Mouse (Mus musculus) thymus, postnatal 4 days (tissue): Measurements from ENCODE around the gene Tspan31.
"Not testable (repeated sequence)": the region's sequence is repeated elsewhere in the genome, so short reads cannot be mapped to it uniquely, and the experiment has no call there.

Experiments used
- DNase-seq: peaks from one replicate; pipeline ENCODE4 v3.0.0; 2021

The Tspan31 gene

GRCm38 (mm10) chr10:127083292-127083914 lies 13.3 kb upstream of the Tspan31 start:
- DNase-seq, result no peak

DNA sequence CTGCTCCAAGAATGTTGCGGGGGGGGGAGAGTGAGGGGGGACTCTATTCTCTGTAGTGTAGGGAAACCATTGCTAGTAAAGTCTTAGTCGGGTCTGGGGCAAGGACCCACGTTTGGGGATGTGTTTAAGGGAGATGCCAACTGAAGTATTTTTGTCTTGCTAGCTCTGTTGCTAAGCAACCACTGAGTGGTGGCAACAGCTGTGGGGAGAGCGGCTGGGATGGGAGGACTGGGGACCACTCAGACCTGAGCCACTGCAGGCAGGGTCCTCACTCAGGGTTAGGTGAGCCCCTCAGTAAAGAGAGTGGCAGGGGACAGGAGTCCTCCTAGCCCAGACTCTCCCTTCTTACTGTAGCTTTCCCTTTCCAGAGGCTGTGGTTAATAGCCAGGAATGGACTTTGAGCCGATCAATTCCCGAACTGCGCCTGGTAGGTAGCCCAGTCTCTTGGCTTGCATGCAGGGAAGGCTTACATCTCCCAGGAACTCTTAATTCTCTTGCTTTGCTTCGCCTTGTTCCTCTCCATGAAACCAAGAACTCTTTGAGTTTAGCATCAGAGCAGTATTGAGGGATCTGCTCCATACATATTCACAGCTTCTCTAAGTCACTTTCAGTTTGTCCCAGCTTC lies 12.0 kb upstream of the Tspan31 start:
- DNase-seq, result no peak

DNA sequence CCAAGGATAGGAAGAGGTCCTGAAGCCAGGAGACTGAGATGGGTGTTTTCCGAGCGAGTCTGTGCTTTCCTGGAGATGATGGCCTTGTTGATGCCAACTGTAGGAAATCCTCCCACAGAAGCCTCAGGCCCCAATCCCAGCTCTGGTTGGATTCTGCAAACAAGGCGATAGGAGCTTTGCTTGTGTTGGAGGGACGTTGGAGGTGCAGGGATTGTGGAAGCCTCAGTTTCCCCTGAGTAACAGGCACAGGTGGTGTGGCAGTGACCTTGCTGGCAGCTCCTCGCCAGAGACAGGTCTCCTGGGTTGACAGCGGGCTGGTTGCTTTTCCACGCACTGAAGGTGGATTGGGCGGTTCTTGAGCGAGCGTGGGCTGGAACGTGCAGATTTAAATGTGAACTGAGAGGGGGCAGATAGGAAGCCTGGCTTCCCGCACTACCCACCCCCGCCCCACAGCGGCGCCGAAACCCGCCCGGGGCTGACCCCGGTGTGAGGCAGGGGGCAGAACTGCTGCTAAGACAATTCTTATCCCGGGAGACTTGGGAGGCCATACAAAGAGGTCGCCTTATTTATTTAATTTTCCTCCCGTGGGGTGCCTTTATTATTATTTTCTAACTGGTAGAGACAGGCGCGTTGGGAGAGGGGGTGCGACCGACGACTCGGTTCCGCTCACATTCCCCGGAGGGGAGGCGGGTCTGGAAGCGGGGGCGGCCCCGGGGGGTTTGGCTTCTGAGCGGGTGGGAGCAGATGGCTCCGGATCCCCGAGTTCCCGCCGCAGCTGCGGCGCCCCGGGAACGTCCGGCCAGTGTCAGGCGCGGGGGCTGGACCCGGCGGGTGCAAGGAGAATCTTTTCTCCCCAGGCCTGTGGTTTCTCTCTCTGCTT lies 11.1 kb upstream of the Tspan31 start:
- DNase-seq, result no peak

GRCm38 (mm10) chr10:127079665-127080391 lies 9.8 kb upstream of the Tspan31 start:
- DNase-seq, result no peak

DNA sequence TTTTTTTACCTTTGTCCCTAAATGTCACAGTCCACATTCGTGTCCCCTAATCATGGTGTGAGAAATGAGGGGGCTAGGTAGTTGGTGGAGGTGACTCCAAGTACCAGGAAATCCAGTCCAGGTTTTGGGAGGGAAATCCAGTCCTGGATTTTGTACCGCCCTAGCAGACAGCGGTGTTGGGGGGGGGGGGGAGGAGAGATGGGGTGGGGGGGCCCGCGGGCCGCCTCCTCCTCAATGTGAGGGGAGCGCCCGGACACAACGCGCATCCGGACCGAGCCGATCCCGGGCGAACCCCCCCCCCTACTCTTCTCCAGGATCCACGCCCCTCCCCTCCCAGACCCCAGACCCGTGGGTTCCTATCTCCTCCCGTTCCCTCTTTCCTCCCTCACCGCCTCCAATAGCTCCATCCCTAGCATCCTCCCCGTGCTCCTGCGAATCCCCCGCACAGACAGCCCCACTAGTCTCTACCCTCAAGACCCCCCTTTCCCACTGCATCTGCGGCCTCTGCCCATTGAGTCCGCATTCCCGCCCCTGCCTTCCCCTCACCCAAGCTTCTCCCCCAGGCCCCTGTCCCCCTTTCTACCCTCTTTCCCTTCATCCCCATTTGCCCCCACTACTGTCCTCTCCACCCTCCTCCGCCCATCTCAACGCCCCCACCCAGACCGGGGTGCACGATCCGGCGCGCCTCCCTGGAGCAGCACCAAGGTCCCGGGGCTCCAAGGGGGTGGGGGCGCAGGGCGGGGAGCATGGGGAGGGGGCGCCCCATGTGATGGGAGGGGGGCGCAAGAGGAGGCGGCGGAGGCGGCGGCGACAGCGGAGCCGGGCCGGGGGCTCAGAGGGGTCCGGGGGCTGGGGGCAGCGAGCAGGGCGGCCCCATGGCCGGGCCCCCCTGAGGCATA lies 8.9 kb upstream of the Tspan31 start:
- no peak for DNase-seq

- DNase-seq, result no peak
Observed at GRCm38 (mm10) chr10:127078001-127078676, 8.1 kb upstream of the Tspan31 start.

DNA sequence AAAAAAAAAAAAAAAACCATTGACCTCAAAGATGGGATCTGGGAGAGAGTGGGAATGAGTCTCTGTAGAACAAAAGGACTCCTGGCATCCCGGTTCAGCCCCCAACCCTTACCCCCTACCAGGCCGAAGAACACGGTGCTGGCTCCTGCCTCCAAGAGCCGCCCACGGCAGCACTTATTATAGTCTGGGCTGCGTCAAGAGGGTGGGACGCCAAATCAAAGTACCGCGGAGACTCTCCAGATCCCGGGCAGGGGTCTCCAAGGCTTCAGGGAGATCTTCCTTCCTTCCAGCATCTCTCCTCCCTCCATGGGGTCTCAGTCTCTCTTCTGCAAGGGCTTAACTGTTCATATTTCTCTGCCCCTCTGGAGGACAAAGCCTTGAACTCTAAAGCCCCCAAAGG lies 7.5 kb upstream of the Tspan31 start:
- no peak for DNase-seq

DNA sequence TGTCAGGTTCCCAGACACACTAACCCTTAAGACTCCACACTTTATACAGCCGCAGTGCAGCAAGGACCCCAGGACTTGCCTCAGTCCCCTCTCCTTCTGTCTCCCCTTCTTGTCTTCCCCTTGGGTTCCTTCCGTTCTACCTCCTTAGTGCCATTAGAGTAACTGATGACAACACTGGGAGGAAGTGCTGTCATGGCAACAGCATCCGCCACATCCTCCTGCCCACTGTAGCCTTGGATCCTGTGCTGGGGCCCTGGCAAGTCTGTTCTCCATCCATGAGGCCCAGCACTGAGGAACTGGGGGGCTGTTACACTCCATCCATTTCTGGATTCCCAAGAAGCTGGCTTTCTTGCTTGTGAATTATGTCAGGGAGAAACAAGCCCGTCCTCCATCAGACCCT lies 6.0 kb upstream of the Tspan31 start:
- peak; percentile 74 for DNase-seq

DNA sequence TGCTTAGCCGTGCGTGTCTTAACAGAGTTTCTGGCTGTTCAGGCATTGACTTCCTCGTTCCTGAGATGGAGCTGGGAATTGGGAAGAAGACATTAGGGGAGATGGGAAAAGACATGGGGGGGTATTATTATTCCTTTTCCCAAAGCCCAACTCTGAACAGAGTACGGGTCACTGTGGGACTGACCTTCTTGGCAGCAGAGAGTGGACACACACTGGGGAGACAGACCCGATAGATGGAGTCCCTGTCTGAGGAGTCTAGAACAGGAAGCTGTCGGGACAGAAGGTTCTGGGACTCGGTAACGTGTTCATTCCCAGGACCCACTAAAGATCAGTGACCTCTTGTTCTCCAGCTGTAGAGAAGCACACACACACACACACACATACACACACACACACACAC lies 5.6 kb upstream of the Tspan31 start:
- peak; percentile 35 for DNase-seq

GRCm38 (mm10) chr10:127075080-127075479 lies 5.0 kb upstream of the Tspan31 start, which contains the start of gene Agap2:
Gene Agap2 (plus strand): TSS chr10:127075284.
- peak; percentile 91 for DNase-seq

DNA sequence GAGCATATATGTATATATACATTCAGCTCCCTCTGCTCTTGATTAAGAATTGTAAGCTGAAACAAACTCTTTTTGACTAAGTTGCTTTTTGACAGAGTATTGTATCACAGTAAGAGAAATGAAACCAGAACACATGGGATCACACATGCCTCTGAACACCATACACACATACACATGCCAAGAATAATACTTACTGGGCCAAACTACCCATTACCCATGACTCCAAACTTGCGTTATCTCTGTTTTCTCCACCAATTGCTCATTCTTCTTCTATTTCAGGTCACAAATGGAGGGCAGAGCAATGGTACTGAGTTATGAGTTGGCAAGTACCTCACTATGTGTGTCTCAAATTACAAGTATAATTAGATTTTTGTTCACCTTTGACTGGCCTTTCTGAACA lies 3.9 kb upstream of the Tspan31 start:
- DNase-seq, result no peak

- DNase-seq, result not testable (repeated sequence)
Observed at GRCm38 (mm10) chr10:127072969-127073368, 2.9 kb upstream of the Tspan31 start.

DNA sequence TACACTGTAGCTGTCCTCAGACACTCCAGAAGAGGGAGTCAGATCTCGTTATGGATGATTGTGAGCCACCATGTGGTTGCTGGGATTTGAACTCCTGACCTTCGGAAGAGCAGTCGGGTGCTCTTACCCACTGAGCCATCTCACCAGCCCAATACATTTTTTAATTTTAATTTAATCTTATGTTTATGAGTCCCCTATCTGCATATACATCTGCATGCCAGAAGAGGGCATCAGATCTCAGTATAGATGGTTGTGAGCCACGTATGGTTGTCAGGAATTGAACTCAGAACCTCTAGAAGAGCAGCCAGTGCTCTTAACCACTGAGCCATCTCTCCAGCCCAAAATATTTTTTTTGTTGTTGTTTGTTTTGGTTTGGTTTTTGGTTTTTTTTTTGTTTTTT lies 2.2 kb upstream of the Tspan31 start:
- not testable (repeated sequence) for DNase-seq

DNA sequence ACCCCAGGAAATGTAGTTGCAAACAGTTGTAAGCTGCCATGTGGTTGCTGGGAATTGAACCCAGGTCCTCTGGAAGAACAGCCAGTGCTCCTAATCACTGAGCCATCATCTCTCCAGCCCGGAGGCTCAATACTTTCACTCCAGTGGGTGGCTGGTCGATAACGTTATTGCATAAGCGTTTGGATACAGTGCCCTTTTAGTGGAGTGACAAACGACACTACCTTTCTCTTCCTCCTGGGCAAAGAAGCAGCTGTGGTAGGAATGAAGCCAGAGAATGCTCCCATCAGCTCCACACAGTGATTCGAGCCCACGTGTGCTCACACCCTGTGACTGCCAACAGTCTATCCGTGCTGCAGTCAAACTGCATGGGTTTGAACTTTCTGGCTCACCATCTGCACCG lies 1.1 kb upstream of the Tspan31 start:
- no peak for DNase-seq

DNA sequence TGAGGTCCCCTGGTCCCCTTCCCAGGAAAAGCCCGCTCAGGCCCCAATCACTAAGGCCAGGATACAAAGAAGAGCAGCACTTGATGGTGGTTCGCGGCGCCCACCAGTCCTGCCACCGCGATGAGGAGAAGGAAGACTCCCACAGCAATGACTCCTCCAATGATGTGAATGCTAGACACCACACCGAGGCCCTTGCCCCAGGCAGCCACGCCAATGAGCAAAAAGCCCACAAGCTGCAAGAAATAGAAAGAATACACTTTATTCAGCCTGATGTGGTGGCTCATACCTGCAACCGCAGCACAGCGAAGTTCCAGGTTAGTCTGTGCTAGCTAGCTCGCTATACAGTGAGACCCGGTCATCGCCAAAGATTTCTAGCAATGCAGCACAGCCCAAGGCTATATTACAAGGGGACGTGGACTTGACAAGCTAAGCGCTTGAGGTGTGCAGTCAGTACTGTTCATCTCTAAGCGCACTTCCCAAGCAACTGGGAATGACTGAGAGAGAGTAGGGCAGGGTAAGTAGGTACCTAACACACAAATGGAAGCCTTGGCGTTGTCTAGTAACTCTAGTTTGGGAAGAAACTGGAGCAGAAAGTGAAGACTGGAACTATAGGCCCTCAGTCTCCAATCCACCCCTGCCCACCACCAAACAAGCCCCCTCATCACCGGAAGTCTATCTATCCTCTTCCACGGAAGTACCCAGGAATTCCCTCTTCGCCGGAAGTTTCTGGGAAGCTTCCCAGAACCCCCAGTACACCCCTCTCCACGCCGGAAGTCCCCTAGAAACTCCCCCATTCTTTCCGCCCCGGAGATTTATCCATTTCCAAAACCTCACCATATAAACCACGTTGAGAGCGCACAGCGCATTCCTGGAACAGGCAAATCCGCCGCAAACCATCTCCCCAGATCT lies 529 bp downstream of the Tspan31 start:
- no peak for DNase-seq

GRCm38 (mm10) chr10:127068360-127069038 lies 1.6 kb downstream of the Tspan31 start:
- DNase-seq, result no peak

- no peak for DNase-seq
Observed at GRCm38 (mm10) chr10:127066519-127067018, 3.5 kb downstream of the Tspan31 start.

DNA sequence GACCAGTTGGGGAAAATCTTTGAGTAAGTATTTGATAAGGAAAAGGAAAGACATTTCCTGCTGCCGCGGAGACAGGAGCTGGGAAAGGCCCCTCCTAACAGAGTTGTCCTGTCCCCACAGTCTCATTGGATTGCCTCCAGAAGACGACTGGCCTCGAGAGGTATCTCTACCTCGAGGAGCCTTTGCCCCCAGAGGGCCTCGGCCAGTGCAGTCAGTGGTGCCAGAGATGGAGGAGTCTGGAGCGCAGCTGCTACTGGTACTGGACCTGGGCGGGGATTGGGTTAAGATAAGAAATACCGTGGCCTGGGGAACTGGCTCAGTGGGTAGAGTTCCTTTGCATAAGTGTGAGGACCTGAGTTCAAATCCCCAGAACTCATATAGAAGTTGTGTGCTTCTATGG lies 4.1 kb downstream of the Tspan31 start:
- DNase-seq, result no peak
